Mouse (Mus musculus) forebrain, embryonic 11.5 days (tissue): ENCODE results near the gene Zfp697. TPM values are rescaled to one million over a fixed set of nuclear protein-coding genes. Genes with fewer than 3 reads are reported as not detected.
A peak's percentile ranks its signal among the peaks of the same experiment; 100 is the strongest.
"Not testable (repeated sequence)": the region's sequence is repeated elsewhere in the genome, so short reads cannot be mapped to it uniquely, and the experiment has no call there.

Experiments used
- ATAC-seq: fragments of 200-750 bp; cut with Nextera tagmentation; replicated peaks from 2 replicates; pipeline ENCODE4 v1.8.0; 2017; ENCODE audit warnings: moderate TSS enrichment; ENCODE audit not compliant: low FRiP score
- DNase-seq: peaks from one replicate; pipeline ENCODE4 v3.0.0-alpha.2; 2017; ENCODE audit warnings: low spot score
- H3K27ac ChIP-seq: fragments of 300-500 bp; sonication (generic); 2 replicates; pipeline ENCODE4 v1.5.1; 2014; ENCODE audit warnings: low read depth, low read length
- H3K27me3 ChIP-seq: fragments of 300-500 bp; sonication (generic); 2 replicates; pipeline ENCODE4 v1.6.1; 2014; ENCODE audit warnings: mild to moderate bottlenecking, low read length, mixed read lengths; ENCODE audit not compliant: control insufficient read depth, insufficient read depth
- H3K36me3 ChIP-seq: fragments of 300-500 bp; sonication (generic); 2 replicates; pipeline ENCODE4 v1.6.1; 2014; ENCODE audit warnings: mild to moderate bottlenecking, low read length, moderate library complexity, mixed read lengths; ENCODE audit not compliant: control insufficient read depth, insufficient read depth
- H3K4me1 ChIP-seq: fragments of 300-500 bp; sonication (generic); replicated peaks from 2 replicates; pipeline ENCODE4 v1.6.1; 2014; ENCODE audit warnings: low read length, mixed read lengths; ENCODE audit not compliant: control insufficient read depth, insufficient read depth
- H3K4me2 ChIP-seq: fragments of 300-500 bp; sonication (generic); 2 replicates; pipeline ENCODE4 v1.6.1; 2014; ENCODE audit warnings: low read depth, mild to moderate bottlenecking, low read length, moderate library complexity, mixed read lengths; ENCODE audit not compliant: severe bottlenecking
- H3K4me3 ChIP-seq: fragments of 300-500 bp; sonication (generic); 2 replicates; pipeline ENCODE4 v1.5.1; 2014; ENCODE audit warnings: low read depth, low read length
- H3K9ac ChIP-seq: fragments of 300-500 bp; sonication (generic); 2 replicates; pipeline ENCODE4 v1.6.1; 2014; ENCODE audit warnings: low read length
- H3K9me3 ChIP-seq: fragments of 300-500 bp; sonication (generic); 2 replicates; pipeline ENCODE4 v1.6.1; 2016; ENCODE audit warnings: low read length, mixed read lengths; ENCODE audit not compliant: control insufficient read depth
- WGBS: fragments of 180-500 bp; shearing (Covaris S2); extraction: QIAGEN DNeasy Blood & Tissue Kit; methylation state at CpG from one replicate; pipeline ENCODE4 v1.1.7; 2014; 5-methylcytosine and 5-hydroxymethylcytosine counted together
- polyA plus RNA-seq: library from polyadenylated mRNA; unstranded; fragments of >200 nt; fragmentation: Nextera tagmentation; extraction: Ambion mirVana; gene quantifications from 2 replicates; pipeline ENCODE4 v1.2.1, GENCODE M21; 2014

Gene Zfp697
- polyA plus RNA-seq, 1 experiment from 2014 or later: 8.9 TPM

GRCm38 (mm10) chr3:98381677-98382245 is 500 bp upstream of the Zfp697 start:
- H3K27me3 ChIP-seq: no peaks in the 10 kb centered on the region
- H3K9ac ChIP-seq: peak overlapping the region; percentile 92
- WGBS: 8% methylated on average over 17 of the region's 17 CpGs
- H3K36me3 ChIP-seq: no peaks in the 10 kb centered on the region
- DNase-seq (no peak), ATAC-seq (peak; percentile 23)
- peak overlapping the region; percentile 82 for H3K4me3 ChIP-seq
- peak overlapping the region; percentile 95 for H3K4me2 ChIP-seq
- no peaks in the 10 kb centered on the region for H3K9me3 ChIP-seq
- peaks cover 6% of the 10 kb centered on the region for H3K4me1 ChIP-seq
- H3K27ac ChIP-seq: no peak overlapping the region

- Histone ChIP-seq H3K4me3 (peak overlapping the region; percentile 82), H3K36me3 (no peaks in the 10 kb centered on the region), H3K4me2 (peak overlapping the region; percentile 95), H3K9ac (peak overlapping the region; percentile 92), H3K9me3 (no peaks in the 10 kb centered on the region), H3K27me3 (no peaks in the 10 kb centered on the region), H3K27ac (no peak overlapping the region), H3K4me1 (peaks cover 6% of the 10 kb centered on the region)
- peak; percentile 43 for ATAC-seq
- 9% methylated on average over 21 of the region's 21 CpGs for WGBS
- no peak for DNase-seq
Measured at GRCm38 (mm10) chr3:98383024-98383790, 946 bp downstream of the Zfp697 start.

- Histone ChIP-seq H3K4me1 (peaks cover 6% of the 10 kb centered on the region), H3K4me2 (no peak overlapping the region), H3K4me3 (no peak overlapping the region), H3K9me3 (no peaks in the 10 kb centered on the region), H3K9ac (no peak overlapping the region), H3K27me3 (no peaks in the 10 kb centered on the region), H3K27ac (no peak overlapping the region), H3K36me3 (no peaks in the 10 kb centered on the region)
- ATAC-seq (no peak), DNase-seq (no peak)
- WGBS: 78% methylated on average over 4 of the region's 4 CpGs
Measured at GRCm38 (mm10) chr3:98387086-98387485, 4.8 kb downstream of the Zfp697 start.

- no peaks in the 10 kb centered on the region for H3K36me3 ChIP-seq
- ATAC-seq (no peak), DNase-seq (no peak)
- no peak overlapping the region for H3K9ac ChIP-seq
- no peak overlapping the region for H3K4me2 ChIP-seq
- H3K4me3 ChIP-seq: no peak overlapping the region
- no peaks in the 10 kb centered on the region for H3K27me3 ChIP-seq
- WGBS: 91% methylated on average over 7 of the region's 7 CpGs
- H3K4me1 ChIP-seq: peaks cover 6% of the 10 kb centered on the region
- H3K27ac ChIP-seq: no peak overlapping the region
- no peaks in the 10 kb centered on the region for H3K9me3 ChIP-seq
Measured at GRCm38 (mm10) chr3:98387756-98388155, 5.5 kb downstream of the Zfp697 start.

- DNase-seq (no peak), ATAC-seq (peak; percentile 56; the same call in 1 of the 2 replicates)
- no peak overlapping the region for H3K9ac ChIP-seq
- no peak overlapping the region for H3K4me3 ChIP-seq
- no peaks in the 10 kb centered on the region for H3K27me3 ChIP-seq
- H3K4me2 ChIP-seq: no peak overlapping the region
- H3K4me1 ChIP-seq: no peaks in the 10 kb centered on the region
- no peak overlapping the region for H3K27ac ChIP-seq
- no peaks in the 10 kb centered on the region for H3K36me3 ChIP-seq
- no peaks in the 10 kb centered on the region for H3K9me3 ChIP-seq
- 61% methylated on average over 3 of the region's 3 CpGs for WGBS
Measured at GRCm38 (mm10) chr3:98389305-98389704, 7.0 kb downstream of the Zfp697 start.

GRCm38 (mm10) chr3:98404268-98404895 is 22.1 kb downstream of the Zfp697 start:
- DNase-seq, ATAC-seq, H3K9ac ChIP-seq, H3K4me1 ChIP-seq, H3K36me3 ChIP-seq, H3K4me2 ChIP-seq, H3K27ac ChIP-seq, H3K9me3 ChIP-seq, H3K4me3 ChIP-seq, H3K27me3 ChIP-seq: not testable (repeated sequence)
- 93% methylated on average over 9 of the region's 9 CpGs for WGBS

GRCm38 (mm10) chr3:98405877-98406276 is 23.6 kb downstream of the Zfp697 start:
- H3K27me3 ChIP-seq, ATAC-seq, H3K9ac ChIP-seq, H3K4me1 ChIP-seq, H3K4me2 ChIP-seq, H3K4me3 ChIP-seq, H3K27ac ChIP-seq, DNase-seq, H3K36me3 ChIP-seq, H3K9me3 ChIP-seq: not testable (repeated sequence)
- WGBS: 82% methylated on average over 4 of the region's 6 CpGs

- H3K4me3 ChIP-seq, DNase-seq, H3K36me3 ChIP-seq, H3K9ac ChIP-seq, H3K4me1 ChIP-seq, H3K9me3 ChIP-seq, H3K27me3 ChIP-seq, ATAC-seq, H3K4me2 ChIP-seq, H3K27ac ChIP-seq: not testable (repeated sequence)
- WGBS: 70% methylated on average over 12 of the region's 12 CpGs
Measured at GRCm38 (mm10) chr3:98406569-98407144, 24.4 kb downstream of the Zfp697 start.
